Mouse (Mus musculus) embryonic facial prominence, embryonic 11.5 days (tissue): ENCODE results near the gene Qpctl. TPM values are rescaled to one million over a fixed set of nuclear protein-coding genes. Genes with fewer than 3 reads are reported as not detected.

Experiments used
- ATAC-seq: fragments of 200-750 bp; cut with Nextera tagmentation; replicated peaks from 2 replicates; pipeline ENCODE4 v1.8.0; 2017; ENCODE audit warnings: low read depth; ENCODE audit not compliant: insufficient number of reproducible peaks, low FRiP score, low TSS enrichment
- DNase-seq: peaks from one replicate; pipeline ENCODE4 v3.0.0-alpha.2; 2015; ENCODE audit warnings: low spot score
- H3K27ac ChIP-seq: fragments of 300-500 bp; sonication (generic); replicated peaks from 2 replicates; pipeline ENCODE4 v1.5.1; 2014; ENCODE audit warnings: mild to moderate bottlenecking, low read depth, low read length, control low read depth
- H3K27me3 ChIP-seq: fragments of 300-500 bp; sonication (generic); 2 replicates; pipeline ENCODE4 v1.6.1; 2014; ENCODE audit warnings: mild to moderate bottlenecking, low read length, moderate library complexity, mixed read lengths; ENCODE audit not compliant: control insufficient read depth, insufficient read depth
- H3K36me3 ChIP-seq: fragments of 300-500 bp; sonication (generic); replicated peaks from 2 replicates; pipeline ENCODE4 v1.6.1; 2014; ENCODE audit warnings: low read depth, mild to moderate bottlenecking, low read length, moderate library complexity, mixed read lengths; ENCODE audit not compliant: control insufficient read depth, insufficient read depth
- H3K4me1 ChIP-seq: fragments of 300-500 bp; sonication (generic); 2 replicates; pipeline ENCODE4 v1.6.1; 2014; ENCODE audit warnings: low read length, mixed read lengths; ENCODE audit not compliant: control insufficient read depth, insufficient read depth
- H3K4me2 ChIP-seq: fragments of 300-500 bp; sonication (generic); 2 replicates; pipeline ENCODE4 v1.6.1; 2014; ENCODE audit warnings: low read depth, mild to moderate bottlenecking, control low read depth, low read length, moderate library complexity
- H3K4me3 ChIP-seq: fragments of 300-500 bp; sonication (generic); 2 replicates; pipeline ENCODE4 v1.5.1; 2014; ENCODE audit warnings: low read depth, low read length, control low read depth
- H3K9ac ChIP-seq: fragments of 300-500 bp; sonication (generic); replicated peaks from 2 replicates; pipeline ENCODE4 v1.6.1; 2014; ENCODE audit warnings: mild to moderate bottlenecking, control low read depth, low read length
- H3K9me3 ChIP-seq: fragments of 300-500 bp; sonication (generic); replicated peaks from 2 replicates; pipeline ENCODE4 v1.6.1; 2016; ENCODE audit warnings: mild to moderate bottlenecking, low read length, inconsistent platforms, mixed read lengths; ENCODE audit not compliant: control insufficient read depth
- WGBS: fragments of 180-500 bp; shearing (Covaris S2); extraction: QIAGEN DNeasy Blood & Tissue Kit; methylation state at CpG from one replicate; pipeline ENCODE4 v1.1.7; 2014; 5-methylcytosine and 5-hydroxymethylcytosine counted together
- polyA plus RNA-seq: library from polyadenylated mRNA; unstranded; fragments of >200 nt; fragmentation: Nextera tagmentation; extraction: Ambion mirVana; gene quantifications from 2 replicates; pipeline ENCODE4 v1.2.1, GENCODE M21; 2014

Qpctl gene
- polyA plus RNA-seq, 1 experiment from 2014 or later: 9.4 TPM

DNA sequence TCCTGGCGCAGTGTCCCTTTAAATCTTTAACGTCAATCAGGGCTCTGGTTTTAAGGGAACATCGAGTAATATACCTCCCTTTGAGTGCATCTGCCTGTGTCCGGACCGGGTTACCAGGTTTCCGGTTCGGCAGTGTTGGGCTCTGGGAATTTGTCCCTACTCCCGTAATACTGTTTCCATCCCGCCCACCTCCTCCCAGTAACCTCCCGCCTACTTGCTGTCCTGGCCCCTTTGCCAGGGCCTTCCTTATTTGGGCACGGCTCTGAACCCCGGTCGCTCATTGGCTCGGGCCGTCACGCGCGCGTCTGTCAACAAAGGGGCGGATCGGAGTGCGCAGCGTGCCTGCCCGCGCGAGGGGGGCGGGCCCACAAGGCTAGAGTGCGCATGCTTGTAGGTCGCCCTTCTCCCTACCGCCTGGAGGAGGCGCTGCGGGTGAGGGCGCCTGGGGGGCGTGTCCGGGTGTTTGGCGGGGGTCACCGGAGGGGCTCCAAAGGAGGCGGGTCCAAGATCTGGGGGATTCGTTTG is 17.7 kb downstream of the Qpctl start:
- no peaks in the 10 kb centered on the region for H3K4me1 ChIP-seq
- no peaks in the 10 kb centered on the region for H3K9me3 ChIP-seq
- H3K36me3 ChIP-seq: peaks cover 3% of the 10 kb centered on the region; the same call in 1 of the 2 replicates
- H3K9ac ChIP-seq: peak overlapping the region; percentile 50
- H3K4me3 ChIP-seq: peak overlapping the region; percentile 38
- peak overlapping the region; percentile 56; the same call in 1 of the 2 replicates for H3K27ac ChIP-seq
- WGBS: under 1% methylated on average over 39 of the region's 39 CpGs
- peak overlapping the region; percentile 60 for H3K4me2 ChIP-seq
- ATAC-seq (peak; percentile 98), DNase-seq (peak; percentile 98)
- no peaks in the 10 kb centered on the region for H3K27me3 ChIP-seq

GRCm38 (mm10) chr7:19130657-19131056 is 18.4 kb downstream of the Qpctl start:
- Histone ChIP-seq H3K4me3 (peak overlapping the region; percentile 38), H3K4me2 (no peak overlapping the region; the same call in 1 of the 2 replicates), H3K36me3 (no peaks in the 10 kb centered on the region; the same call in 1 of the 2 replicates), H3K9ac (no peak overlapping the region), H3K9me3 (no peaks in the 10 kb centered on the region), H3K27me3 (no peaks in the 10 kb centered on the region), H3K4me1 (no peaks in the 10 kb centered on the region), H3K27ac (no peak overlapping the region)
- WGBS: 36% methylated on average over 4 of the region's 4 CpGs
- DNase-seq (no peak), ATAC-seq (no peak)

GRCm38 (mm10) chr7:19129396-19129795 is 19.7 kb downstream of the Qpctl start:
- Histone ChIP-seq H3K4me2 (no peak overlapping the region), H3K4me3 (no peak overlapping the region), H3K4me1 (no peaks in the 10 kb centered on the region), H3K9ac (no peak overlapping the region), H3K27ac (no peak overlapping the region), H3K27me3 (no peaks in the 10 kb centered on the region), H3K9me3 (no peaks in the 10 kb centered on the region), H3K36me3 (no peaks in the 10 kb centered on the region)
- DNase-seq (no peak), ATAC-seq (no peak)
- WGBS: 94% methylated on average over 5 of the region's 5 CpGs

DNA sequence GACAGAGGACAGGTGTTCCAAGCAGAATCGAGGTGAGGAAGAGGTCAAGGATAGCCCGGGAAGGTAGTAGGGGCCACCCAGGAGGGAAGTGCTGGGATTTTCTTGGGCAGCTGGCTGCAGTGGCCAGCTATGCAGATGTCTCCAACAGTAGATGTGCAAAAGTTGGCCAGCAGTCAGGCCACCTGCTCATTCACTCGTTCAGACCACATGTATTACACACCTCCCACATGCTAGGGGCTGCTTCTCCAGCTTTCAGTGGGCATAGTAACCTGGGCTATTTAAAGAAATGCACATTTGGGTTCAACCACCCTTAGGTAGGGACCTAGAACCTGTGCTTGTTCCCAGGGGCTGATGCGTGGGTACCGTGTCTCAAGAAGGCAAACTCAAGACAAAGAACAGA is 21.3 kb downstream of the Qpctl start:
- Histone ChIP-seq H3K36me3 (no peaks in the 10 kb centered on the region), H3K4me1 (no peaks in the 10 kb centered on the region), H3K9ac (no peak overlapping the region), H3K27me3 (no peaks in the 10 kb centered on the region), H3K4me2 (no peak overlapping the region), H3K4me3 (no peak overlapping the region), H3K27ac (no peak overlapping the region), H3K9me3 (no peaks in the 10 kb centered on the region)
- ATAC-seq (no peak), DNase-seq (no peak)
- 89% methylated on average over 5 of the region's 5 CpGs for WGBS

DNA sequence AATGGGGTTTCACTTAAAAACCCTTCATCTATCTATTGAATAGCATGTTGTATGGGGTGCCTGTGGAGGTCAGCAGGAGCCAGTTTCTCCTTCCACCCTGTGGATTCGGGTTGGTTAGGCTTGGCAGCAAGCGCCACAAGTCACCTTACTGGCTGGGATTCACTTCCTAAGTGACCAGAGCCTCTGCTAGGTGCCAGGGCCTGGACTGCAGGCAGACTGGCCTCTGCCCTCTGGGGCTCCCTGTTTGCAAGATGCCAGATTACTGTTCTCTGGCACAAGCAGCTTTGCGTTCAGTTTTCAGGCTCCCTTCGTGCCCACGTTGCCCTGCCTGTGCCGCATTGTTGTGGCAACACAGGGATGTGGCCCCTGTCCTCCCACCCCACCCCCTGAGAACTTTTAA is 24.4 kb downstream of the Qpctl start:
- Histone ChIP-seq H3K4me1 (no peaks in the 10 kb centered on the region), H3K4me2 (no peak overlapping the region), H3K27me3 (no peaks in the 10 kb centered on the region), H3K36me3 (no peaks in the 10 kb centered on the region), H3K9me3 (no peaks in the 10 kb centered on the region), H3K9ac (no peak overlapping the region), H3K4me3 (no peak overlapping the region), H3K27ac (no peak overlapping the region)
- whole genome bisulfite sequencing: 86% methylated on average over 6 of the region's 6 CpGs
- ATAC-seq: no peak
- no peak for DNase-seq

GRCm38 (mm10) chr7:19121686-19122085 is 27.4 kb downstream of the Qpctl start:
- Histone ChIP-seq H3K9ac (no peak overlapping the region), H3K4me3 (no peak overlapping the region), H3K4me1 (no peaks in the 10 kb centered on the region), H3K9me3 (no peaks in the 10 kb centered on the region), H3K27ac (no peak overlapping the region), H3K36me3 (no peaks in the 10 kb centered on the region), H3K4me2 (no peak overlapping the region), H3K27me3 (no peaks in the 10 kb centered on the region)
- DNase-seq (no peak), ATAC-seq (no peak)
- 98% methylated on average over 4 of the region's 4 CpGs for WGBS

GRCm38 (mm10) chr7:19119631-19120429 is 29.3 kb downstream of the Qpctl start, which contains the start of gene Fbxo46:
Gene Fbxo46 (plus strand): TSS chr7:19119859.
- H3K9me3 ChIP-seq: no peaks in the 10 kb centered on the region
- H3K27ac ChIP-seq: no peak within 1 kb of the TSS
- no peaks in the 10 kb centered on the region for H3K27me3 ChIP-seq
- peak within 1 kb of the TSS; percentile 60 for H3K4me3 ChIP-seq
- ATAC-seq: peak; percentile 91
- peak within 1 kb of the TSS; percentile 77 for H3K9ac ChIP-seq
- H3K36me3 ChIP-seq: no peaks in the 10 kb centered on the region
- 3% methylated on average over 34 of the region's 34 CpGs for WGBS
- H3K4me2 ChIP-seq: peak within 1 kb of the TSS; percentile 70
- peak; percentile 99 for DNase-seq
- no peaks in the 10 kb centered on the region for H3K4me1 ChIP-seq

GRCm38 (mm10) chr7:19119083-19119482 is 30.0 kb downstream of the Qpctl start:
- Histone ChIP-seq H3K27me3 (no peaks in the 10 kb centered on the region), H3K9ac (no peak overlapping the region), H3K27ac (no peak overlapping the region), H3K9me3 (no peaks in the 10 kb centered on the region), H3K4me2 (no peak overlapping the region), H3K36me3 (no peaks in the 10 kb centered on the region), H3K4me1 (no peaks in the 10 kb centered on the region), H3K4me3 (no peak overlapping the region)
- ATAC-seq: peak; percentile 12; the same call in 1 of the 2 replicates
- no peak for DNase-seq
- 92% methylated on average over 8 of the region's 8 CpGs for WGBS
